Mouse (Mus musculus) neural tube, embryonic 11.5 days (tissue): Measurements from ENCODE around the gene Fibp. TPM values are rescaled to one million over a fixed set of nuclear protein-coding genes. Genes with fewer than 3 reads are reported as not detected.

Source experiments
- ATAC-seq: fragments of 200-750 bp; cut with Nextera tagmentation; 2 replicates; pipeline ENCODE4 v1.8.0; 2017; ENCODE audit warnings: moderate number of reproducible peaks, mild to moderate bottlenecking, moderate TSS enrichment, moderate library complexity; ENCODE audit not compliant: insufficient read depth, low FRiP score, low TSS enrichment
- DNase-seq: peaks from one replicate; pipeline ENCODE4 v3.0.0-alpha.2; 2015; ENCODE audit warnings: low spot score
- H3K27ac ChIP-seq: fragments of 300-500 bp; sonication (generic); 2 replicates; pipeline ENCODE4 v1.5.1; 2014; ENCODE audit warnings: low read depth, mild to moderate bottlenecking, low read length
- H3K27me3 ChIP-seq: fragments of 300-500 bp; sonication (generic); 2 replicates; pipeline ENCODE4 v1.6.1; 2014; ENCODE audit warnings: mild to moderate bottlenecking, low read length, mixed read lengths; ENCODE audit not compliant: control insufficient read depth, insufficient read depth
- H3K36me3 ChIP-seq: fragments of 300-500 bp; sonication (generic); 2 replicates; pipeline ENCODE4 v1.6.1; 2014; ENCODE audit warnings: mild to moderate bottlenecking, low read length, moderate library complexity, mixed read lengths; ENCODE audit not compliant: control insufficient read depth, insufficient read depth
- H3K4me1 ChIP-seq: fragments of 300-500 bp; sonication (generic); 2 replicates; pipeline ENCODE4 v1.6.1; 2014; ENCODE audit warnings: low read length, mixed read lengths; ENCODE audit not compliant: control insufficient read depth, insufficient read depth
- H3K4me2 ChIP-seq: fragments of 300-500 bp; sonication (generic); 2 replicates; pipeline ENCODE4 v1.6.1; 2014; ENCODE audit warnings: low read depth, mild to moderate bottlenecking, moderate library complexity
- H3K4me3 ChIP-seq: fragments of 300-500 bp; sonication (generic); 2 replicates; pipeline ENCODE4 v1.5.1; 2014; ENCODE audit warnings: low read depth, low read length
- H3K9ac ChIP-seq: fragments of 300-500 bp; sonication (generic); 2 replicates; pipeline ENCODE4 v1.6.1; 2014; ENCODE audit warnings: mild to moderate bottlenecking, low read length
- H3K9me3 ChIP-seq: fragments of 300-500 bp; sonication (generic); 2 replicates; pipeline ENCODE4 v1.6.1; 2016; ENCODE audit warnings: low read length; ENCODE audit not compliant: control insufficient read depth
- WGBS: fragments of 180-500 bp; shearing (Covaris S2); extraction: QIAGEN DNeasy Blood & Tissue Kit; methylation state at CpG from one replicate; pipeline ENCODE4 v1.1.7; 2014; 5-methylcytosine and 5-hydroxymethylcytosine counted together
- polyA plus RNA-seq: library from polyadenylated mRNA; unstranded; fragments of >200 nt; fragmentation: Nextera tagmentation; extraction: Ambion mirVana; gene quantifications from 2 replicates; pipeline ENCODE4 v1.2.1, GENCODE M21; 2014

The Fibp gene
- polyA plus RNA-seq, 1 experiment from 2014 or later = 119 TPM

GRCm38 (mm10) chr19:5422267-5422666 lies 38.1 kb upstream of the Fibp start:
- DNase-seq (no peak), ATAC-seq (no peak)
- Histone ChIP-seq H3K4me3 (no peak overlapping the region), H3K27ac (no peak overlapping the region), H3K27me3 (no peaks in the 10 kb centered on the region), H3K4me1 (peaks cover 17% of the 10 kb centered on the region), H3K9me3 (no peaks in the 10 kb centered on the region), H3K9ac (no peak overlapping the region), H3K4me2 (no peak overlapping the region), H3K36me3 (peaks cover 15% of the 10 kb centered on the region)
- 90% methylated on average over 10 of the region's 10 CpGs for WGBS

GRCm38 (mm10) chr19:5422895-5423443 lies 37.4 kb upstream of the Fibp start:
- Histone ChIP-seq H3K9me3 (no peaks in the 10 kb centered on the region), H3K4me2 (0 out of 2 replicates have a peak overlapping the region, but pooled peaks have one; percentile 87), H3K27ac (no peak overlapping the region), H3K4me3 (peak overlapping the region; percentile 64; the same call in 1 of the 2 replicates), H3K4me1 (peaks cover 17% of the 10 kb centered on the region), H3K27me3 (no peaks in the 10 kb centered on the region), H3K9ac (no peak overlapping the region), H3K36me3 (peaks cover 15% of the 10 kb centered on the region)
- no peak for DNase-seq
- WGBS = 74% methylated on average over 9 of the region's 9 CpGs
- no peak for ATAC-seq

DNA sequence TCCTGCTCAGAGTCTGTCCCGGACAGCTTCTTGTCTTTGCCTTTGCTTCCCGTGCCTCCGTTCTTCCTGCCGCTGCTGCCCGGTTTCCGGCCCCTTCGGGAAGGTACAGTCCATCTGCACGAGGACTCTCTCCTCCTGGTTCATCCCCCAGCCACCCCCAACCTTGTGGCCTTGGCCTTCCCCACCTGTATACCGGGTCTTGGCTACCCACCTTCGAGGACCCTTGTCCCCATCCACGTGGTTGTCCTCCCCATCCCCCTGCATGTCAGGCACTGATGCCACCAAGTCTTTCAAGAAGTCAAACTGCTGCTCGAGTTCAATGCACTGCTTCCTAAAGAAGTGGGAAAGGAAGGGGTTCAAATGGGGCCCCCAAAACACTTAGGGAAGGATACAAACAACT lies 36.9 kb upstream of the Fibp start:
- no peak for ATAC-seq
- 75% methylated on average over 12 of the region's 12 CpGs for WGBS
- no peak for DNase-seq
- no peaks in the 10 kb centered on the region for H3K9me3 ChIP-seq
- H3K4me1 ChIP-seq = peaks cover 17% of the 10 kb centered on the region
- peaks cover 15% of the 10 kb centered on the region for H3K36me3 ChIP-seq
- H3K9ac ChIP-seq = peak overlapping the region; percentile 81
- peak overlapping the region; percentile 64 for H3K4me3 ChIP-seq
- H3K27ac ChIP-seq = no peak overlapping the region
- peak overlapping the region; percentile 87 for H3K4me2 ChIP-seq
- H3K27me3 ChIP-seq = no peaks in the 10 kb centered on the region

- peak overlapping the region; percentile 80 for H3K27ac ChIP-seq
- peak overlapping the region; percentile 64 for H3K4me3 ChIP-seq
- no peaks in the 10 kb centered on the region for H3K27me3 ChIP-seq
- peaks cover 15% of the 10 kb centered on the region for H3K36me3 ChIP-seq
- peak overlapping the region; percentile 81 for H3K9ac ChIP-seq
- H3K9me3 ChIP-seq = no peaks in the 10 kb centered on the region
- H3K4me1 ChIP-seq = peaks cover 17% of the 10 kb centered on the region
- under 1% methylated on average over 35 of the region's 48 CpGs for WGBS
- H3K4me2 ChIP-seq = peak overlapping the region; percentile 87
- peak; percentile 69 for ATAC-seq
- peak; percentile 77 for DNase-seq
These were observed 36.2 kb upstream of the Fibp start for GRCm38 (mm10) chr19:5424092-5424781.

DNA sequence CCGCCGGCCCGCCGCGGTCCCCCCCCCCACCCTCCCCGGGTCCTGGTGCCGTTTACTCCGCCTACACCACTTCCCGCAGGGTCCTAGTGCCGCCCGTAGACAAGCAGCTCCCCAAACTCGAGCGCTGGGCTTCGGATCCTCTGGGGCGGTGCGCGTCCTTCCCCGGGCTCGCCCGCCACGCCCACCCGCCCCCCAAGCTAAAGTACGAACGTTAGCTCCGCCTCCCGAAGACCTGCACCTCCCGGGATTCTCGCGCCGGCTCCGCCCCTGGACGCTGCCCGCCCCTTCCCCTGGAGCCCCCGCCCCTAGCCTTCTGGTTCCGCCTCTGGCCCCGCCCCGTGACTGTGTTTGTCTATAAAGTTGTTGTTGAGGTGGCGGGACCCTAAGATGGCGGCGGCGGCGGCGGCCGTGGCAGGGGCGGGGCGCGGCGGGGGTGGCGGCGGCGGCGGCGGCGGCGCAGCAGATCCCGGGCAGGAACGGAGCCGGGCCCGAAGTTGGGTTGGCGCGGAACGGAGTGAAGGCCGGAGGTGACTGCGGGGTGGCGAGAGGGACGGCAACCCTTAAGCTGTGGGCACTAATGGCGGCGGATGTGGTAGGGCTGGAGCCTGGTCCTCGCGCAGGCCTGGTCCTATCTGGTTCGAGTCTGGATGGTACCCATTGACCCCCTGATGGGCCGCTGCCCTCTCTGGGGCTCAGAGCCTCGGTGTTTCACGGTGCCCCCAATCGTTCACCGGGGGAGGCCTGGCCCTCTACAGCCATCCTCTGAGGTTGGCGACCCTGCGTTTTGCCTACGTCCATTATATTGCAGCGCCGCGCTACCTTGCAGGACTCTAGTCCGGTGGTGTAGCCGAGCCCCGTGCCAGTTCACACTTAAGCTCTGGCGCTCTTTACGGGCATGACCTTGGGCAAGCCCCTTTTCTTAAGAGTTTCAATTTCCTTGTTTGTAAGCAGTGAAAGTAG lies 35.4 kb upstream of the Fibp start, which contains the start of the genes Drap1 and AI837181:
Drap1 (minus strand) TSS at position 198 of the 960 bp plus-strand sequence.
AI837181 (plus strand) TSS at position 363 of the 960 bp plus-strand sequence.
- Histone ChIP-seq H3K9me3 (no peaks in the 10 kb centered on the region), H3K4me1 (peaks cover 17% of the 10 kb centered on the region), H3K9ac (peak within 1 kb of the TSS; percentile 81), H3K27ac (peak within 1 kb of the TSS; percentile 80), H3K4me3 (peak within 1 kb of the TSS; percentile 64), H3K36me3 (peaks cover 15% of the 10 kb centered on the region), H3K27me3 (no peaks in the 10 kb centered on the region), H3K4me2 (peak within 1 kb of the TSS; percentile 87)
- WGBS = under 1% methylated on average over 64 of the region's 87 CpGs
- ATAC-seq = peak; percentile 87
- peak; percentile 97 for DNase-seq

GRCm38 (mm10) chr19:5425906-5426565 lies 34.4 kb upstream of the Fibp start:
- WGBS = 86% methylated on average over 18 of the region's 18 CpGs
- peak overlapping the region; percentile 64 for H3K4me3 ChIP-seq
- no peak overlapping the region for H3K27ac ChIP-seq
- peaks cover 17% of the 10 kb centered on the region for H3K4me1 ChIP-seq
- H3K27me3 ChIP-seq = no peaks in the 10 kb centered on the region
- peak overlapping the region; percentile 75 for H3K9ac ChIP-seq
- peak overlapping the region; percentile 75 for H3K4me2 ChIP-seq
- H3K36me3 ChIP-seq = peaks cover 10% of the 10 kb centered on the region
- no peak for ATAC-seq
- DNase-seq = no peak
- no peaks in the 10 kb centered on the region for H3K9me3 ChIP-seq

GRCm38 (mm10) chr19:5426640-5427290 lies 33.6 kb upstream of the Fibp start:
- H3K4me1 ChIP-seq = peaks cover 17% of the 10 kb centered on the region
- WGBS = 89% methylated on average over 13 of the region's 13 CpGs
- no peak for DNase-seq
- ATAC-seq = no peak
- H3K27ac ChIP-seq = no peak overlapping the region
- H3K4me2 ChIP-seq = no peak overlapping the region
- no peaks in the 10 kb centered on the region for H3K9me3 ChIP-seq
- no peaks in the 10 kb centered on the region for H3K27me3 ChIP-seq
- H3K36me3 ChIP-seq = peaks cover 10% of the 10 kb centered on the region
- H3K4me3 ChIP-seq = no peak overlapping the region
- no peak overlapping the region for H3K9ac ChIP-seq

DNA sequence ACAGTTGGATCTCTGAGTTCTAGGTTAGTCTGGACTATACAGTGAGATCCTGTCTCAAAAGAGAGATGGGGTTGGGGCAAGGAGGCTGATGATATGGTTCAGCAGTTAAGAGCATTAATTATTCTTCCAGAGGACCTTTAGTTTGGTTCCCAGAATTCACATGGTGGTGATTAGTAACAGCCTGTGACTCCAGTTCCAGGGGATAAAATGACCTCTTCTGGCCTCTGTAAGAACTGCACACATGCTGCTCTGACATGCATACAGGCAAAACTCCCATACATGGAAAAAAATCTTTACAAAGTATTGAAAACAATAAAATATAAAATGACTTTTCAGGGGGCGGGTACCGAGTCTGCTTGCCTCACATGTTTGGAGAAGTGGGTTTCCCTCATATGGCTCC lies 32.3 kb upstream of the Fibp start:
- Histone ChIP-seq H3K4me2 (no peak overlapping the region), H3K27me3 (no peaks in the 10 kb centered on the region), H3K27ac (no peak overlapping the region), H3K36me3 (peaks cover 9% of the 10 kb centered on the region), H3K4me1 (peaks cover 17% of the 10 kb centered on the region), H3K4me3 (no peak overlapping the region), H3K9ac (no peak overlapping the region), H3K9me3 (no peaks in the 10 kb centered on the region)
- no peak for ATAC-seq
- WGBS = 89% methylated on average over 2 of the region's 2 CpGs
- peak; percentile 25 for DNase-seq
